Mouse (Mus musculus) cortical plate, adult 2 months (tissue): ENCODE measurements around the gene Tcl1b4. TPM values are rescaled to one million over a fixed set of nuclear protein-coding genes. Genes with fewer than 3 reads are reported as not detected.

Experiments used
- H3K27ac ChIP-seq: fragments of 200-500 bp; 2 replicates; pipeline ENCODE4 v1.5.1; 2012; ENCODE audit warnings: low read length, control low read depth, inconsistent platforms; ENCODE audit not compliant: insufficient read depth
- H3K4me1 ChIP-seq: fragments of 200-500 bp; 2 replicates; pipeline ENCODE4 v1.6.1; 2011; ENCODE audit warnings: low read length; ENCODE audit not compliant: control insufficient read depth, insufficient read depth
- H3K4me3 ChIP-seq: fragments of 200-500 bp; 2 replicates; pipeline ENCODE4 v1.5.1; 2011; ENCODE audit warnings: mild to moderate bottlenecking, low read length, control low read depth; ENCODE audit not compliant: insufficient read depth
- CTCF ChIP-seq: fragments of 200-500 bp; IDR thresholded peaks from 2 replicates; pipeline ENCODE4 v1.5.1; 2011; ENCODE audit warnings: mild to moderate bottlenecking, control low read depth, low read length; ENCODE audit not compliant: insufficient read depth; ENCODE audit errors: extremely low read depth
- POLR2A ChIP-seq: fragments of 200-500 bp; IDR thresholded peaks from 2 replicates; pipeline ENCODE4 v1.6.1; 2011; ENCODE audit warnings: mild to moderate bottlenecking, low read length, control low read depth; ENCODE audit not compliant: insufficient read depth; ENCODE audit errors: extremely low read depth
- polyA plus RNA-seq: library from polyadenylated mRNA; depleted of rRNA; stranded (reverse); fragments of >200 nt; gene quantifications from 2 replicates; pipeline ENCODE4 v1.2.3, GENCODE M21; 2012

The Tcl1b4 gene
- polyA plus RNA-seq, 1 experiment: not detected

DNA sequence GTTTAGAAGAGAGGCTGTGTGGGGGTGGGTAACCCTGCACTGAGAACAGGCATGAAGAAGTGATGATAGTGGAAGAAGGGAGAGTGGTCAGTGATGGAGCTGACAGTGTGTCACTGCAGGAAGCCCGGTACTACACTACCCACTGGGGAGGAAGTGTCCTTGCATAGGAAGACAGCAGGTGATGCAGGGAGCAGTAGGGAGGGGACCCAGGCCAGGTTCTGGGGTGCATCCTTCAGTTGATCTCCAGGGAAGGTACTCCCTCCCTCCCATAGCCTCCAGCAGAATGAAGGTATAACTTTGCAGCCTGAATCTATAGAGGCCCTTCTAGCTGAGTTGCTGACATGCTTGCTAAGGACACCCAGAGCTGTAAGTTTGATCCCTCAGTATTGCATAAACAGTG is 5.3 kb downstream of the Tcl1b4 start:
- no peak for TF ChIP-seq CTCF
- no peak for TF ChIP-seq POLR2A

DNA sequence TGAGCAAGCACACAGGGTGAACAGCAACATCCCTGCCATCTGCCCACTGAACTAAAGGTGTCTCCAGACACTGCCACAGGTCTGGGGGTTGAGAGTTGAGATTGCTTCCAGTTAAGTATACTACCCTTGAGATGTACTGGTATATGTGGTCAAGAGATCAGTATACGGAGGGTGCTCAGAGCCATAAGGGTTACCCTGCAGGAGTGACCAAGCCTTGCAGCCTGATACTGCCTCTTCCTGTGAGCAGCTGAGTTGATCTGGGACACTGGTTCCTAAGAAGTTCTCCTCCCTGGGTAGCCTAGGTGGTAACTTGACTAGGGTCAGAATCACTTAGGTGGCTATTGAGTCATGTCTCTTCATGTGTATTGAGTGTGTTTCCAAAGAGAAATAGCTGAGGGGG is 6.7 kb downstream of the Tcl1b4 start:
- TF ChIP-seq CTCF (no peak), POLR2A (no peak)
- Histone ChIP-seq H3K4me1 (no peaks in the 10 kb centered on the region), H3K27ac (no peak overlapping the region), H3K4me3 (no peak overlapping the region)

More for the DNA sequence above, 5.3 kb downstream of the Tcl1b4 start:
- no peak overlapping the region for H3K27ac ChIP-seq
- no peak overlapping the region for H3K4me3 ChIP-seq
- H3K4me1 ChIP-seq: no peaks in the 10 kb centered on the region

DNA sequence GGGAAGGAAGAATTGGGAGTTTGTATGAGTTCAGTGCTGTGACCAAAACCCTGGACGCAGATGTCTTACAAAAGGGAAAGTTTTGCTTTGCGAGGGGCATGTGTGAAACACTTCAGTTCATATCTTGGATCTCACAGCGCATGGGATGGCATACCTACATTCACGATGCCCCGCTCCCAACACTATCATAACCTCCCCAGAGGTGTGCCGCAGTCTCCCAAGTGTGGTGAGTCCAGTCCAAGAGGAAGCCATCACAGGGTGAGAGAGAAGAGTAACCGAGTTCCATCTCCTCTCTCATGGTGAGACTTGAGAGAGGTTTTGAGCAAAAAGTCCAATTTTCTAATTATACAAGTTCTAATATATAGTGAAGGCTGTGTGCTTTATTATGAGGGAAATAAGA is 7.5 kb downstream of the Tcl1b4 start:
- Histone ChIP-seq H3K4me1 (no peaks in the 10 kb centered on the region), H3K27ac (no peak overlapping the region), H3K4me3 (no peak overlapping the region)
- TF ChIP-seq CTCF: no peak
- TF ChIP-seq POLR2A: no peak

- TF ChIP-seq POLR2A (no peak), CTCF (no peak)
- Histone ChIP-seq H3K4me3 (no peak overlapping the region), H3K4me1 (no peaks in the 10 kb centered on the region), H3K27ac (no peak overlapping the region)
Measured at GRCm38 (mm10) chr12:105217101-105217760, 15.5 kb downstream of the Tcl1b4 start.

DNA sequence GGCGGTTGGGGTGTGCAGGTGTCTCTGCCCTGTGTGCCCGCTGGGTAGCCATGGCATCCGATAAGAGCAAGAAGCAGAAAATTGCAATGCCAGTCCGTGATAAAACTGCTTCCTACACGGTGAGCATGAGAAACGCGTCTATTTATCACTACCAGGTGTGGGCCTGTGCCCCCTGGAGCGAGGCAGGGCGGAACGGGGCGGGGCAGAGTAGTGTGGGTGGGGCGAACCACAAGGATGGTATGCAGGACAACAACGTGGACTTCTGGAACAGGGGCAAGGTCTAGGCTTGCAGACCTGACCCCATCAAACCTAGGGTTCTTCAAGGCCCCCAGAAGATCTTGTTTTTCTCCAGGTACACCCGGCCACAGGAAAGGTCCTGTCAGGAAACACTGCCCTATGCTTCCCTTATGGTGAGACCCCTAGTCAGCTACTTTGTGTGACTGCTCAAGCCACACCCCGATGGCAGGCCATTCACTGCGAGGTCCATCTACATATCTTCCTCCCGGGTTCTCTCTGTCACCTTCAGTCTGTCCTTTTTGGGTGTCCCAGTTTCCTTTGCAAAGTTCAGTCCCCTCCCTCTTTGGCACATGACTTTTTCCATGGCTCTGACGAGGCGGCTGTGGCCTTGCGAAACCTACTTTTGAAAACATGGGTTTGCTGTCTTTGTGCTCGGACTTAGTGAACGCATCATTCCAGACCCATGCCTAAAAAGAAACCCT is 21.0 kb downstream of the Tcl1b4 start, which contains the start of gene Tcl1:
Gene Tcl1 (minus strand): TSS at position 193 of the 719 bp plus-strand sequence.
- Histone ChIP-seq H3K4me1 (no peaks in the 10 kb centered on the region), H3K4me3 (no peak within 1 kb of the TSS), H3K27ac (no peak within 1 kb of the TSS)
- TF ChIP-seq POLR2A: no peak

- Histone ChIP-seq H3K27ac (no peak overlapping the region), H3K4me3 (no peak overlapping the region)
Measured at GRCm38 (mm10) chr12:105224621-105225320, 23.0 kb downstream of the Tcl1b4 start.

GRCm38 (mm10) chr12:105234362-105234761 is 32.6 kb downstream of the Tcl1b4 start:
- H3K4me3 ChIP-seq: no peak overlapping the region
- TF ChIP-seq CTCF (no peak), POLR2A (no peak)
- no peak overlapping the region for H3K27ac ChIP-seq
- H3K4me1 ChIP-seq: no peaks in the 10 kb centered on the region

More at GRCm38 (mm10) chr12:105224621-105225320, 23.0 kb downstream of the Tcl1b4 start:
- TF ChIP-seq POLR2A: no peak
- H3K4me1 ChIP-seq: no peaks in the 10 kb centered on the region

DNA sequence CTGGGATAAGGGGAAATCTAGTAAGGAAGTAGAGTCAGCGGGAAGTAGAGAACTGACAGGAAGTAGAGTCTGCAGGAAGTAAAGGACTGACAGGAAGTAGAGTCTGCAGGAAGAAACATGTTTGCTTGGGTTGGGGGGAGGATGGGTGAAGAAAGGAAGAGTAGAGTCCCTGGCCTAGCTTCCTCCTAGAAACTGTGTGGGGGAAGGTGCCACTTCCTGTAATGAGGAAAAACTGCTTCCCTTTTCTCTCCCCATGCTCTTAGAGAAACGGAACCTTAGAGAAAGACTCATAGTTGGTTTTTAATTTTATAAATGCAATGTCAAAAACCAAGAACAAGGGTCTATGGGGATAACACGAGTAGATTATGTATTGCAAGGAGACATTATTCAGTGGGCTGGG is 33.3 kb downstream of the Tcl1b4 start:
- no peak overlapping the region for H3K4me3 ChIP-seq
- no peaks in the 10 kb centered on the region for H3K4me1 ChIP-seq
- no peak overlapping the region for H3K27ac ChIP-seq
- TF ChIP-seq CTCF (no peak), POLR2A (no peak)

DNA sequence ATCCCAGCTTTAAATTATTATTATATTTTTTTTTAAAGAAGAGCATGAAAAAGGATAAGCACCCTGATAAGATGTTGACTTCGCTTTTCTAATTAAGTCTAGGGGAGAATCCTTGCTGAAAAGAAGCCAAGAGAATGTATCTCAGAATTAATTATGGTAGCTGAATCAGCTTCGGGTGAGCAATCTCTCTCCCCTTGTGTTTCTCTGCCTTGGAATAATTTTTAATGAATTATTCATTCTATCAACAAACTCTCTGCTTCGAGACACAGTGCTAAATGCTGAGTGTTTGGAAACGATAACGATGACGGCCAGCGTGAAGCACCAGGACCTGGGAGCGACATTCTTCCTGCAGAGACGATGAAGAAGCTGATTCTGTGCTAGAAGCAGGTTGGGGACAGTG is 37.3 kb downstream of the Tcl1b4 start:
- TF ChIP-seq POLR2A (no peak), CTCF (no peak)
- Histone ChIP-seq H3K4me1 (no peaks in the 10 kb centered on the region), H3K27ac (no peak overlapping the region), H3K4me3 (no peak overlapping the region)
